Mouse (Mus musculus): Measurements from ENCODE around the gene Maml1.

- TF ChIP-seq CTCF (conservative IDR thresholded peaks at IDR 0.05; ENCODE audit: insufficient read depth, insufficient read length, low read depth, low read length) (no peak), POLR2A (IDR thresholded peaks at IDR 0.05; ENCODE audit: low read depth, low read length) (no peak)
Measured at GRCm38 (mm10) chr11:50336891-50337290, 44.8 kb upstream of the Maml1 start.
